Mouse (Mus musculus): ENCODE results near the gene Tex14.

GRCm38 (mm10) chr11:87581933-87582710 lies 177.3 kb downstream of the Tex14 start:
- TF ChIP-seq CTCF (conservative IDR thresholded peaks at IDR 0.05; ENCODE audit: low read length) (no peak), POU5F1 (IDR thresholded peaks at IDR 0.05; ENCODE audit: borderline replicate concordance, low read length) (no peak)

Measured in E14TG2a.4 (cell line).